Mouse (Mus musculus) cerebellum, adult 2 months (tissue): ENCODE data around the gene Lrrc36. TPM values are rescaled to one million over a fixed set of nuclear protein-coding genes. Genes with fewer than 3 reads are reported as not detected.
A peak's percentile ranks its signal among the peaks of the same experiment; 100 is the strongest.

Source experiments
- DNase-seq, 2 experiments: peaks; one replicate each; pipeline ENCODE4 v3.0.0; 2021
- H3K27ac ChIP-seq: fragments of 200-500 bp; 2 replicates; pipeline ENCODE4 v1.5.1; 2012; ENCODE audit warnings: low read length, control low read depth, inconsistent platforms; ENCODE audit not compliant: insufficient read depth
- H3K27me3 ChIP-seq: fragments of 200-500 bp; 2 replicates; pipeline ENCODE4 v1.6.1; 2012; ENCODE audit warnings: inconsistent platforms, mild to moderate bottlenecking, low read length, moderate library complexity; ENCODE audit not compliant: control insufficient read depth, insufficient read depth
- H3K4me1 ChIP-seq: fragments of 200-500 bp; 2 replicates; pipeline ENCODE4 v1.6.1; 2011; ENCODE audit warnings: low read length; ENCODE audit not compliant: control insufficient read depth, insufficient read depth
- H3K4me3 ChIP-seq: fragments of 200-500 bp; replicated peaks from 2 replicates; pipeline ENCODE3; 2011; ENCODE audit warnings: mild to moderate bottlenecking, low read depth, low read length, control low read depth; ENCODE audit not compliant: insufficient read depth
- CTCF ChIP-seq: fragments of 200-500 bp; IDR thresholded peaks from 2 replicates; pipeline ENCODE4 v1.5.1; 2011; ENCODE audit warnings: low read depth, mild to moderate bottlenecking, control low read depth, low read length, moderate library complexity, borderline replicate concordance; ENCODE audit not compliant: insufficient read depth
- POLR2A ChIP-seq: fragments of 200-500 bp; IDR thresholded peaks from 2 replicates; pipeline ENCODE4 v1.6.1; 2011; ENCODE audit warnings: low read length, control low read depth, borderline replicate concordance; ENCODE audit not compliant: insufficient read depth
- WGBS: fragments of 180-500 bp; shearing (Covaris S2); methylation state at CpG from one replicate; pipeline ENCODE4 v1.1.7; 2018; 5-methylcytosine and 5-hydroxymethylcytosine counted together
- polyA plus RNA-seq: library from polyadenylated mRNA; depleted of rRNA; stranded (reverse); fragments of >200 nt; gene quantifications from 2 replicates; pipeline ENCODE4 v1.2.3, GENCODE M21; 2012

The Lrrc36 gene
- polyA plus RNA-seq, 1 experiment: 0.65 TPM

GRCm38 (mm10) chr8:105433021-105433420 is 19.6 kb downstream of the Lrrc36 start:
- H3K27ac ChIP-seq: no peak overlapping the region

GRCm38 (mm10) chr8:105433511-105433910 is 20.1 kb downstream of the Lrrc36 start:
- Histone ChIP-seq H3K27me3 (no peaks in the 10 kb centered on the region), H3K4me3 (no peak overlapping the region), H3K27ac (no peak overlapping the region), H3K4me1 (peaks cover 3% of the 10 kb centered on the region; the same call in 1 of the 2 replicates)
- TF ChIP-seq POLR2A: no peak
- no peak for TF ChIP-seq CTCF
- no peak for DNase-seq
- 53% methylated on average over 5 of the region's 5 CpGs for WGBS

More at GRCm38 (mm10) chr8:105433021-105433420, 19.6 kb downstream of the Lrrc36 start:
- H3K27me3 ChIP-seq: no peaks in the 10 kb centered on the region
- peaks cover 3% of the 10 kb centered on the region; the same call in 1 of the 2 replicates for H3K4me1 ChIP-seq
- TF ChIP-seq CTCF (no peak), POLR2A (no peak)
- no peak overlapping the region for H3K4me3 ChIP-seq
- 48% methylated on average over 6 of the region's 6 CpGs for WGBS
- DNase-seq: no peak

- DNase-seq: no peak
- H3K4me1 ChIP-seq: peaks cover 3% of the 10 kb centered on the region; the same call in 1 of the 2 replicates
- H3K27ac ChIP-seq: no peak overlapping the region
- TF ChIP-seq CTCF (no peak), POLR2A (no peak)
- H3K4me3 ChIP-seq: no peak overlapping the region
- H3K27me3 ChIP-seq: no peaks in the 10 kb centered on the region
- 81% methylated on average over 5 of the region's 5 CpGs for WGBS
Measured at GRCm38 (mm10) chr8:105434136-105434535, 20.8 kb downstream of the Lrrc36 start.

- Histone ChIP-seq H3K4me3 (no peak overlapping the region), H3K27me3 (no peaks in the 10 kb centered on the region), H3K4me1 (peaks cover 3% of the 10 kb centered on the region; the same call in 1 of the 2 replicates), H3K27ac (no peak overlapping the region)
- no peak for DNase-seq
- TF ChIP-seq POLR2A (no peak), CTCF (no peak)
- WGBS: 62% methylated on average over 5 of the region's 5 CpGs
Measured at GRCm38 (mm10) chr8:105436218-105436617, 22.8 kb downstream of the Lrrc36 start.

GRCm38 (mm10) chr8:105437078-105437748 is 23.8 kb downstream of the Lrrc36 start:
- Histone ChIP-seq H3K4me1 (peaks cover 3% of the 10 kb centered on the region; the same call in 1 of the 2 replicates), H3K27ac (no peak overlapping the region), H3K27me3 (no peaks in the 10 kb centered on the region), H3K4me3 (no peak overlapping the region)
- DNase-seq: no peak
- WGBS: 89% methylated on average over 5 of the region's 5 CpGs
- TF ChIP-seq POLR2A: no peak
- no peak for TF ChIP-seq CTCF

- H3K4me1 ChIP-seq: no peaks in the 10 kb centered on the region
- H3K27me3 ChIP-seq: no peaks in the 10 kb centered on the region
- no peak for TF ChIP-seq POLR2A
- peak; percentile 38; the same call in 1 of the 2 replicates for TF ChIP-seq CTCF
- 66% methylated on average over 5 of the region's 5 CpGs for WGBS
- no peak overlapping the region for H3K27ac ChIP-seq
- no peak for DNase-seq
- no peak overlapping the region for H3K4me3 ChIP-seq
Measured at GRCm38 (mm10) chr8:105438865-105439264, 25.5 kb downstream of the Lrrc36 start.

GRCm38 (mm10) chr8:105441433-105441832 is 28.1 kb downstream of the Lrrc36 start:
- 14% methylated on average over 6 of the region's 6 CpGs for WGBS
- Histone ChIP-seq H3K4me3 (no peak overlapping the region), H3K27me3 (no peaks in the 10 kb centered on the region), H3K4me1 (peaks cover 3% of the 10 kb centered on the region; the same call in 1 of the 2 replicates), H3K27ac (no peak overlapping the region)
- TF ChIP-seq CTCF (no peak), POLR2A (no peak)
- no peak for DNase-seq

GRCm38 (mm10) chr8:105442661-105443060 is 29.3 kb downstream of the Lrrc36 start:
- 46% methylated on average over 5 of the region's 5 CpGs for WGBS
- Histone ChIP-seq H3K4me3 (no peak overlapping the region), H3K27ac (no peak overlapping the region), H3K4me1 (peaks cover 3% of the 10 kb centered on the region; the same call in 1 of the 2 replicates), H3K27me3 (no peaks in the 10 kb centered on the region)
- DNase-seq: no peak
- no peak for TF ChIP-seq CTCF
- TF ChIP-seq POLR2A: no peak
